Mouse (Mus musculus) Patski (cell line): ENCODE measurements at regions not wholly inside any gene's neighbourhood (a gene's known extent, or its start where the extent isn't known, plus 50 kb on each side); places are given as distances from the start of the nearest gene placed in this dataset.

ENCODE experiments used
- ATAC-seq: fragments of 100-300 bp; one replicate; pipeline ENCODE4 v1.8.0; 2021
- CTCF ChIA-PET: fragments of 350-600 bp; sonication (Branson Sonifier 250); formaldehyde crosslinking; loops from one replicate; lab custom pipeline; 2022; ENCODE audit warnings: inconsistent platforms; lab: Charles Lee
- POLR2A ChIA-PET: fragments of 350-600 bp; sonication (Branson Sonifier 250); formaldehyde crosslinking; loops from one replicate; lab custom pipeline; 2022; ENCODE audit warnings: antibody characterized with exemption, inconsistent platforms; lab: Charles Lee
- DNase-seq: peaks from one replicate; pipeline ENCODE4 v3.0.0-alpha.2; 2011; ENCODE audit warnings: low read depth, low spot score
- H3K27me3 ChIP-seq: fragments of 371-371 bp; one replicate; pipeline ENCODE4 v1.5.1; 2021
- CTCF ChIP-seq: fragments of 100-300 bp; IDR thresholded peaks from one replicate; pipeline ENCODE4 v1.5.1; 2021
- in situ Hi-C: fragments of 300-500 bp; cut with MboI; formaldehyde crosslinking; loops from 3 replicates; pipeline ENCODE4 v1.11.1; 2018; ENCODE audit warnings: low pct_unique_long_range_greater_than_20kb, mixed read lengths

- in situ Hi-C loops = no loop called here
Observed at GRCm38 (mm10) chr4:93225105-93225504, 110.2 kb downstream of the Tusc1 start.

GRCm38 (mm10) chr4:93220747-93221146 lies 114.6 kb downstream of the Tusc1 start:
- ATAC-seq (no peak), DNase-seq (no peak)
- in situ Hi-C loops = no loop called here
- H3K27me3 ChIP-seq = no peaks in the 10 kb centered on the region
- POLR2A ChIA-PET = no interaction called here
- no peak for TF ChIP-seq CTCF
- CTCF ChIA-PET = no interaction called here

More at GRCm38 (mm10) chr4:93225105-93225504, 110.2 kb downstream of the Tusc1 start:
- CTCF ChIA-PET = no interaction called here
- no peaks in the 10 kb centered on the region for H3K27me3 ChIP-seq
- TF ChIP-seq CTCF = no peak
- peak; percentile 4 for DNase-seq
- POLR2A ChIA-PET = no interaction called here
- ATAC-seq = no peak

GRCm38 (mm10) chr4:93208399-93208798 lies 126.9 kb downstream of the Tusc1 start:
- CTCF ChIA-PET = interaction anchor here (1.4 kb wide), 1 partner anchor 11 kb away, joined by 3 read pairs; no protein-coding TSS in a partner anchor
- in situ Hi-C loops = no loop called here
- POLR2A ChIA-PET = no interaction called here
- no peaks in the 10 kb centered on the region for H3K27me3 ChIP-seq
- no peak for TF ChIP-seq CTCF
- ATAC-seq (no peak), DNase-seq (no peak)

DNA sequence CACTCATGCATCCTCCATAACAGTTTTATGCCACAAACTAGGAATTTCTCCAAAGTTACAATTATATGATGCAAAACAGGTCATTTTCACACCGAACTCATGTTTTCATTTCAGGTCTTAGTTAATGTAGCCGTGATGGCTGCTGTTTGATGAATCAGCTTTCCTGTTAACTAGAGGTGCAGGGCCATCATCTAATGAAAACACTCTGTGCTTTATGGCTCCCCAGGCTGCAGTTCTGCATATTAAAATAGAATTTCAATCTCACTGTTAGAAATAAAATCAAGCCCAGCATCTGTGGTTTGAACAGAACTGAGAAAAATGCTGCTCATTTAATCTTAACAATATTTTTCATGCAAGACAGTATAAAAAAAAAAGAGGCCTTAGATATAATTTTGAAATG lies 135.5 kb downstream of the Tusc1 start:
- ChIA-PET CTCF (no interaction called here), POLR2A (no interaction called here)
- DNase-seq = no peak
- TF ChIP-seq CTCF = no peak
- in situ Hi-C loops = no loop called here
- no peaks in the 10 kb centered on the region for H3K27me3 ChIP-seq
- ATAC-seq = no peak

- ATAC-seq (no peak), DNase-seq (no peak)
- no peak for TF ChIP-seq CTCF
- POLR2A ChIA-PET = no interaction called here
- in situ Hi-C loops = no loop called here
- CTCF ChIA-PET = no interaction called here
- no peaks in the 10 kb centered on the region for H3K27me3 ChIP-seq
Observed at GRCm38 (mm10) chr4:93184332-93184731, 151.0 kb downstream of the Tusc1 start.
